Mouse (Mus musculus) bone marrow macrophage, adult 2 months (primary cell): ENCODE measurements around the gene Fads1.

Experiments
- CTCF ChIP-seq: IDR thresholded peaks from 2 replicates; pipeline ENCODE4 v1.5.1; 2012; ENCODE audit warnings: low read depth, mild to moderate bottlenecking, low read length, moderate library complexity
- POLR2A ChIP-seq: IDR thresholded peaks from 2 replicates; pipeline ENCODE4 v1.6.1; 2012; ENCODE audit warnings: mild to moderate bottlenecking, low read depth, low read length, borderline replicate concordance

GRCm38 (mm10) chr19:10163896-10164295, 18.8 kb upstream of the Fads1 start:
- TF ChIP-seq POLR2A (no peak), CTCF (no peak)
